Mouse (Mus musculus): ENCODE data around the gene Gnptab.
"Not testable (repeated sequence)": the region's sequence is repeated elsewhere in the genome, so short reads cannot be mapped to it uniquely, and the experiment has no call there.

The Gnptab gene

DNA sequence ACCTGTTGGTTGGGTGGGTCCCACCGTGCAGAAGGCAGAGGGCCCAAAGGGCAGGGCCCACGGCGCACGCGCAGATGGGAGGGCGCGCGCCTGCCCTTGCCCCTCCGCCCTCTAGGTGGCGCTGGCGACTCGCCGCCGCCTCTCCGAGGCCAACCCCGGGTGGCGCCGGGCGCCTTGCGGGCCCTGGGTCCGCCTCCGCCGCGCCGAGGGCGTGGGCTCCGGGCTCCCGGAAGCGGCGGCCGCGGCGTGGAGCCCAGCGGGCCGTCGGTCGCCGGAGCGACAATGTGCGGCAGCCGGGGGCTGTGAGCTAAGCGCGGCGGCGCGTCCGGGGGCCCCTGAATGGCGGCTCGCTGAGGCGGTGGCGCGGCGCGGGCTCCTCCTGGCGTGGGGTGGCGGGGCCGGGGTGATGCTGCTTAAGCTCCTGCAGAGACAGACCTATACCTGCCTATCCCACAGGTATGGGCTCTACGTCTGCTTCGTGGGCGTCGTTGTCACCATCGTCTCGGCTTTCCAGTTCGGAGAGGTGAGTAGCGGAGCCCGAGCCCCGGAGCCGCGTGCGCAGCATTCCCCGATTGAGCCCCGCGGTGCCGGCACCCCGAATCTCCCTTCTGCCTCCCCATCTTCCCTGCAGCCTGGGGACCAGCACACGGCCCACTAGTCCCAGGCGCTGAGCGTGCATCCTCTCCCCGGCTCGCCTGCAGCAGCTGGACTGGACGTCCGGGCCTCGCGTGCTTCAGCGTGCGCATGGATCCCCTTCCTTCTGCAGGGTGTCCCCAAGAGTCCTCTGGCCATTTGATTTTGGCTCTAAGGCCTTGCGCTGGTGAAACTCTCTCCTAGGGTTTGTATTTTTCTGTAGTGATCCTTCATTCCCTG is at the start of gene Gnptab, which contains the start of gene Dram1:
Gene Gnptab, plus strand, starts transcription at position 120 of the 873 bp plus-strand sequence.
Gene Dram1, minus strand, starts transcription at position 68 of the 873 bp plus-strand sequence.
- no peak for DNase-seq (ENCODE audit: low read depth)

DNA sequence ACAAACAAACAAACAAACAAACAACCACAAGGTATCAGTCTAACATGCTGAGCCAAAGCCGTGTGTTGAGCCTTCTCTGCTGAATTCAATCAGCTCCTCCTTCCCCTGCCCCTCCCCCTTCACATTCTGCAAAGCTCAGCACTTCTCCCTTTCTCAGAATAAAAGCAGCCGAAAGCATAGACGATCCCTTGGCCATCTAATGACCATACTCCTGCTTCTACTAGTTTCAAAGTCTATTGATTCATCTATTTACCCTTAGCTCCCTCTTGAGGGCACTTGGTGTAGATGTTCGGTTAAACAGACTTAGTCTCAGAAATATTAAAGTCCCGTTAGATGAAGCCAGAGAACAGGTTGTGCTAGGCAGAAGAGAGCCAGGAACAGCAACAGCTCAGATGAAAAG is 48.2 kb upstream of the Gnptab start:
- DNase-seq (ENCODE audit: low read depth), result no peak

DNA sequence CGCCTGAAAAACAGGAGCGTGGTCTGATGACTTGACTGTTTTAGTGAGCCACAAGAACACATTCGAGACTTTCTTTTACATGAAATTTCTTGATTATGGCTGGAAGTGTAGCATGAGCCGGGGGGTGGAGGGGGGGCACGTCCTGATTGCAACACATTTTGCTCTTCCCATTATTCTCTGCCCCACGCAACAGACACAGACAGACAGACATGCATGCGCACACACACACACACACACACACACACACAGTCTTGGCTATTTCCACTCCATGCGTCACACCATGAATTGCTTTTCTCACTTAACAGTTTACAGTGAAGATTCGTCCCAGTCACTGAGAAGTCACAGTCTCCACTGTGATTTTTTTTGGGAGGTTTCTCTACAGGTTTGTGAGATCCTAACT is 38.3 kb upstream of the Gnptab start:
- no peak for DNase-seq (ENCODE audit: low read depth)

DNA sequence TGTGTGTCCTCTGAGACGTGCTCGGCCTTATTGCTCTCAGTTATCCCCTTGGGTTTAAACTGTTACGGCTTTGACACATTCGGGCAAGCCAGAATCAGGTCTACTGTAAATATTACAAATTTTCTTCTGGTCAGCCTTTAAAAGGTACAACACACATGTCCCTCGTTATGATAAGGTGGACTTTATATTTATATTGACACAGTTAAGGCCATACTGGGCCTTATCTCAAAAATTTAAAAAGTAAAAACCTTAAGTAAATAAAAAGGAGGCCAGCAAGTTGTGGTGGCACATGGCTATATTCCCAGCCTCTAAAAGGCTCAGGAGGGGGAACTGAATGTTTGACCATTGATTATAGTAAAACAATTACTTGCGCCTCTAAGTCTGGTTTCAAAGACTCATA is 37.6 kb upstream of the Gnptab start:
- no peak for DNase-seq (ENCODE audit: low read depth)

DNA sequence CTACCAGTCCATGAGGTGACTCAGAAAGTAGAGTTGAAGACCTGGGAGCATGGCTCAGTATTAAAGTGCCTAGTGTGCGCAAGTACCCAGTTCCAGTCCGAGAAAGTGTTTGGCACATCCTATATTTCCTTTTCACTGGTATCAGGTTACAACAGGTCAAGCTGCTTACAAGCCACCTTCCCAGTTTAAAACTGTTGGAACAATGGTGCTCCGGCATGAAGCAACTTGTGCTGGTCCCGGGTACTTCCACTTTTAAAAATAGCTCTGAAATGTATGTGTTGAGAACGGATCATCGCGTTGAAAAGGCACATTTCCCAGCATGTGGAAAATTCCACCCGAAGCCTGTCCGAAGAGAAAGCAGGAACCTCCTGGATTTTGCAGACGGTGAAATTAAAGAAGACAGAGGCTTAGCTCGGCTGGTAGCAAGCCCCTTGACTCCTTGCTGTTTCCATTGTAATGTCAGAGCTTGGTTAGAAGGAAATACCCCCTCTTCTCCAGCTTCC is 33.0 kb upstream of the Gnptab start:
- no peak for DNase-seq (ENCODE audit: low read depth)

DNA sequence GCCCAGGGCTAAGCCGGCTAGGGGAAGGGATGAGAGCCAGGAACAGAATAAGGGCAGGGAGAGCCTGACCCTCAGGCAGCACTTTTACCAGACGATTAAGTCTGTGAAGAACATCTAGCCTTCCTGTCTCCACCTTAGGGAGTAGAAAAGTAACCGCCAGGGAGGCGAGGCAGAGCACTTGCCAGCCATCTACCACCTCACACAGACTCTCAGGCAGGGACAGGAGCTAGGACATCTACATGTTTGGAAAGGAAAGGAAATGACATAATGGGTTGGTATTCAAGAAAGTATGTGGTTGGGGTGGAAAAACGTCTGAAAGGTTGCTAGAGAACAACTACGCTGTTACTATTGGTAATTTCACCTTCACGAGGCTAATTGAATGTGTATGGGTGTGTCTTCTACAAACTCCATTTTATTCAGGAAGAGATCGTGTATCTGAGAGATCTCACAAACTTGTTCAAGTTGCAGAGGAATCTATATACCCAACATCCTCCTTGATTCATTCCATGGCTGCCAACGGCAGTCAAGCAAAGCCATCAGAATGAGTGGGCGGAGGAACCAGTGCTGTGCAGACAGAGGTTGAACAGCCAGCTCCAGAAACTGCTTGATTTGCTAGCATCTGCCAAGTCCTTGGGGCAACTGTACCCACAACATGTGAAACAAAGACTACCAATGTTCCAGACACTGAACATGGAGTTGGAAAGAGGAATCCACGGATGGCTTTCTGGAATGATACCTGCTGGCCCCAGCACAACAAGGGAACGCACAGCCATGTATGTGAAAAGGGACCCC is 32.3 kb upstream of the Gnptab start:
- DNase-seq (ENCODE audit: low read depth), result peak; percentile 30

DNA sequence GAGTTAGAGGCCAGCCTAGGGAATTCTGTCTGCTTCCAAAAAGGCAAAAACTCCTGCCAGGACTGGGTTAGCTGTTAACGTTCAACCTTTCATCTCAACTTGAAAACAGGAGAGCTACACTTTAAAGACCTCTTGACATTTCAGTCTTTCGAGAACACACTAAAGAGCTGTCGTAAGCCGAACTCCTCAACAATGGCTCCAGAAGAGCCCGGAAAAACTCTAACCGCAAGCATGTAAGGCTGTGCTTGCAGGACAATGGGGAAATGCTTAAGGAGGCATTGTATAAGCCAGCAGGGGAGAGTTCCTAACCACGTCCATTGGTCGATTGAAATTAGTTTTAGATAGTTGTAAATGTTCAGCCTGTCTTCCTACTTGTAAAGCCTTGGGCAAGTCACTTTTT is 29.1 kb upstream of the Gnptab start:
- no peak for DNase-seq (ENCODE audit: low read depth)

DNA sequence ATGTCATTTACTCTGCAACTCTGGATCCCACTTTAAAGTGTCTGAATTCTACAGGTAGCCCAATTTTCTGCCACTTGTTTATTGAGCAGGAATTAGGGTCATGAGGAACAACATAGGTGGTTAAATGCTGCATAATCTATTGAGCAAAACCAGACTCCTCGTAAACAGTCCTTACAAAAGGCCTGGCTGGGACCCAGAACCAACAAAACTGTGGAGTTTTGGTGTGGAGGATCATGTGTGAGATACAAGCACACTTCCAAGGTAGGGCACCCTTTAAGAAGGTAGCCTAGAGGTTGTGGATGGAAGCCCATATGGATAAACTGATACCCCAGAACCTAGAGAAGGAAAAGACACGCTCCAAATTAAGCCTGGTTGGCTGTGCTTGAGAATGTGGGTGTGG is 28.2 kb upstream of the Gnptab start:
- no peak for DNase-seq (ENCODE audit: low read depth)

DNA sequence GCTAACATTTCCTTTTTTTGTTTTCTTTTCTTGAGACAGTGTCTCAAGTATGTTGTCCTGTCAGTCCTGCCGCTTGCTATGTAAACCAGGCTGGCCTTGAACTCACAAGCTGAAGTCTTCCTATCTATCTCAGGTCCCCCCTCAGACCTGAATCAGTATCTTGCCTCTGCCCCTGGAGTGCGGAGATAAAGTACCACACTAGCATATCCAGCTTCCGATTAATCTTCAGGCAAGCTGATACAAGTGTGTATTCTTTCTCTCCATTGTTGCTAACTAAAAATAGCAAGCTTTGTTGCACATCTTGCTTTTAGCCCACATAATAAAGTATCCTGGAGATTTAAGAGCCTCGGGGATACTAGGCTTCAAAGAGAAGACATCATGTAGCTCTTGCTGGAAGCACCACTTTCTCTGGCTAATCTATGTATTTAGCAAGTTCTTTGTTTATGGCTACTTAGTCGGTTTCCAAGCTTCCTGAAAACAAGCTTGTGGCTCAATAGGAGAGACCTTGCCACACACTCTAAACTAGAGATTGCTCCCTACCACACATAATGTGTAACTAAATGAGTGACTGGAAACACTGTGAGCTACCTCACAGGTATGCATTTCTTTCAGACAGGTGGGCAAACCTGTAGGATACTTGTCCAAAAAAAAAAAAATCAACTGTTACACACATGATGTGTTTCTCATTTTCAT is 27.4 kb upstream of the Gnptab start:
- DNase-seq (ENCODE audit: low read depth), result no peak

DNA sequence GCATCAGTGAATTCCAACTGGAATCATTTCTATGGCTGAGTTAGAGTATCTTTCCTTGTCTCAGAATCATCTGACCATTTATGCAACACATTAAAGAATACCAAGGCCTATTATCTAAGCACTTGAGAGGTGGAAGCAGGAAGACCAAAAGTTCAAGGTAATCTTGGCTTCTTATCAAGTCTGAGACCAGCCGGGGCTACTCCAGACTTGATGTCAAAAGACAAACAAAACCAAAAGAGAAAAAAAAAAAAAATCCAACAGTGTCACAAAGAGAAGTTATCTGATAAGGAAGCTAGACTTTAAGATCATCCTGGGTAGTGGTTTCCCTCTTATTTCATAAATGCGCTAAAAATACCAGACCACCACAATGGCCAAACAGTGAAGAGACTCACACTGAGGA is 26.4 kb upstream of the Gnptab start:
- DNase-seq (ENCODE audit: low read depth), result no peak

DNA sequence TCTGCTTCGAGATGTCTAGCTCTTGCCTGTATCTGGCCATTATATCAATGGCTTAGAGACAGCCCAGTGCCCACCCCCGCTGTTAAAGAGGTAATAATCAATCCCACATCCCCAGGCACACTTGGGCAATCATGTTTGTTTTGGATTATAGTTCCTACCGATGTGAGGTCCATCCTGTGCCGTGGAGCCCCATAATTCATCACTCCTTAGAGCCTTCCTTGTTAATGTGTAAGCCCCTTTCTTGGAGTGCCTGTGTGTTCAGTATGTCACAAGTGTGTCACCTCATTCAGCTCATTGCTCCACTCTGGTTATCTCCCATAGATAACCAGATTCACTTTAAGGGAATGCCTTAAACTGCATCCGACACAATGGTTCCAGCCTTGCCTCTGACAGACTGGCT is 24.3 kb upstream of the Gnptab start:
- no peak for DNase-seq (ENCODE audit: low read depth)

DNA sequence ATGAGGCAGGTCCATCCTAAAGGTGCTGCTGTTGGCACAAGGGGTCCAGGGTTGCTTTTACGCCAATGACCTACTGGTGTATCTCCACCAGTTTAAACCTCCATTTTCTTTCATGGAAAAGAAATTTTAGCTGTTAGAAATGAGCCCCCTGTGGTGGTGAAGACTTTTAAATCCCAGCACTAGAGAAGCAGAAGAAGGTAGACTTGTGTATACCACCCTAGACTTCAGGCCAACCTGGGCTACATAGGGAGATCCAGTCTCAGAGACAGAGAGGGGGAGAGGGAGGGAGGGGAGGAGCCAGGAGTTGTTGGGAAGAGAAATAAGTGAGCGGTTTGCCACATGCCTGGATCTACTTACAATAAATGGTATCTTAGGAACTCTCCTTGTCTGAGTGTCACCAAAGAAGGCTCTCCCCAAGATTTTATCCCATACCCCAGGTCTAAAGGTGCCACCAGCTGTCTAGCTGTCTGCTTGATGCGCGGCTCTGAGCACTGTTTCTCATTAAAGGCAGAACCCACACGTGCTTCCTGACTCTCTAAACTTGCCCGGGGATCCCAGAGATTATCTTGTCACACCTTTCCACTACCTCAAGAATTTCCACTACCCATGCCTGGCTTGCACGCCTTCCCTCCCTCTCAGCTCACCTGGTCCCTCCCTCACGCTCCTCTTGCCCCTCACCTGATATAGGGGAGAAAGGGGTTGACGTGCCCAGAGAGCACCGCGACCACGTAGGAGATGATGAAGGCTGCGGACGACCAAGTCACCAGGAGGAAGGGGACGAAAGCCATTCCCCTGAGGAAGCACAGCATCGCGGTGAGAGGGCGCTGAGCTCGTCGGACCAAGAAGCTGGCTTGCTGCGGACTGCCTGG is 22.6 kb upstream of the Gnptab start:
- no peak for DNase-seq (ENCODE audit: low read depth)

DNA sequence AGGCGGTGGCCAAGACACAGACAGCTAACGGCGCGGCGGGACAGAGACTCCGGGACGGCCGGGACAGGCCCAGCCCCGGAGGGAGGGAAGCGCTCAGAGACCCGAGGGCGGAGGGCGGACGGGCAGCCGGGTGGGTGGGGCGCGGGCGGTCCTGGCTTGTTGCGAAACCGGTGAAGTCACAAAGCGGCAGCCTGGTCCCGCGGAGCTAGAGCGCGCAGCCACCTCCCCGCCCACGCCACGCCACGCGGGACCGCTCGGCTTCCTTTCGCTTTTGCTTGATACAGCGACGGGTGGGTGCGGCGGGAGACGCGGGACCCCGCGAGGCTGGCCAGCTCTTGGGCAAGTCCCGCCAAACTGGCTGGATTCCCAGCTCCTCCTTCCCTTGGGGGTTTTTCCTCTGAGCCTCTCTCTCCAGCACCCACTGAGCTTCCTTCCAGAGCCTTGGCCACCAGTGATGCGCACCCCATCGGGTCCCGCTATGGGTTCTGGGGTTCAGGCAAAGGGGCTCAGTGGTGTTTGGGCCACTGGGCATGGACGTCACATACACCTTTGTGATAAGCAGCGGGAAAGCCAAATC is 21.9 kb upstream of the Gnptab start:
- no peak for DNase-seq (ENCODE audit: low read depth)

DNA sequence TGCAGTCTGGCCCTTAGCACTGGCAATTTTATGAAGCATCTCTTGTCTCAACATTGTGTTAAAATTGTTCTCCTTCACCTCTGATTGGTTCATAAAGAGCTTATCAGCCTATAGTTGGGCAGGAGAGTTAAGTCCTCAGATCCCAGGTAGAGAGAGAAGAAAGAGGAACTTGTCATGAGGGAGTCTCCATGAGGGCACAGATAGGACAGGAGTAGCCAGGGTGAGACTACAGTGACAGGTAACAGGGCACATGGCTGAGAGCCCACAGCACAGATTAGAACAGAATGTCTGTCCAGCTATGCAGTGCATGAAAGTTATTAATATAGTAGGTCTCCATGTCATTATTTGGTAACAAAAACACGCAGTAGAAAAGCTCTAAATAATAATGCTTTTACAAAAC is 16.7 kb upstream of the Gnptab start:
- DNase-seq (ENCODE audit: low read depth), result no peak

DNA sequence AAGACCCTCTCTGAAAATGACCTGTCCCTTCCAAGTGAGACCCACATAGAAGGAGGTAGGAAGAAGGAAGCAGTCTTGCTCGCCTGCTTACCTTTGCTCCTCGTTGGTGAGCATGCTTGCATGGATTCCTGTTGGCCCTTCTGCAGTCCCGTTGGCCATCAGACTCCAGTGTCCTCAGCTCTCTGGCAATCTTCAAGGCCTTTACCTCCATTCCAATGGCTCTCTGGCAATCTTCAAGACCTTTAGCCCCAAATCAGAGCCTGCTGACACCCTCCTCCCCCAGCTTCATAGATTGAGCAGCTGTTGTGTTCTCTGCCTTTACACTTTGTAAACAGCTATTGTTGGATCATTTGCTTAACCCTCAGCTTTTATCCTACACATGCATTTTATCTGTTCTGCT is 14.7 kb upstream of the Gnptab start:
- DNase-seq (ENCODE audit: low read depth), result no peak

DNA sequence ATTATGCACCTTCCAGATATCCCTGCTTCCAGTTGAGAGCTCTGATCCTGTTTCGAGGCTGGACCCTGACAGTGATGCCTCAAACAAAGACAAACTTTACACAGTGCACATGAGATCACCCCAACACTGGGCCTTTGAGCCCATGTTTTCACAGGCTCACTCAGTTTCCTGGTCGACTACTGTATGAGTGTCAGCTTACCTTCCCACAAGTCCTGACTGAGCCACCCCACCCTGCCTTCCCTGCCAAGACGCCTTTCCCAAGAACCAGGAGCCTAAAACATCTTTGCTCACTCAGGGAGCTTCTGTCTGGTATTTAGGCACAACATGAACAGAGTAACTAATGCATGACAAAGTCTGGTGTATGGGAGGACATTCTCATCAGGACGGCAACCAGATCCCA is 9.7 kb upstream of the Gnptab start:
- peak; percentile 69 for DNase-seq (ENCODE audit: low read depth)

DNA sequence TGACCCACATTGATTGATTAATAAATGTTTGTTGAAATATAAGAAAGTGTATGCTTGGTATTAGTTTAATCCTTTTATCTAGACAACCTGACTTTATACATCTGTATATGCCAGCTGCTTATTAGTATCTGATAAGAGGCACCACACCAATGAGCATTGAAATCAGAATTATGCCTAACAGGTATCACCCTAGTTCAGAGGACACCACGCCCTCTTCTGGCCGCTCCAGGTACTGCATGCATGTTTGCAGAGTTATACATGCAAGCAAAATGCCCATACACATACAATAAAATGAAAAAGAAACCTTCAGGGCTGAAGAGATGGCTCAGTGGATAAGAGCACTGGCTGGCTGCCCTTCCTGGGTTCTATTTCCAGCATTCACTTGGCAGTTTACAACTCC is 7.1 kb upstream of the Gnptab start:
- no peak for DNase-seq (ENCODE audit: low read depth)

DNA sequence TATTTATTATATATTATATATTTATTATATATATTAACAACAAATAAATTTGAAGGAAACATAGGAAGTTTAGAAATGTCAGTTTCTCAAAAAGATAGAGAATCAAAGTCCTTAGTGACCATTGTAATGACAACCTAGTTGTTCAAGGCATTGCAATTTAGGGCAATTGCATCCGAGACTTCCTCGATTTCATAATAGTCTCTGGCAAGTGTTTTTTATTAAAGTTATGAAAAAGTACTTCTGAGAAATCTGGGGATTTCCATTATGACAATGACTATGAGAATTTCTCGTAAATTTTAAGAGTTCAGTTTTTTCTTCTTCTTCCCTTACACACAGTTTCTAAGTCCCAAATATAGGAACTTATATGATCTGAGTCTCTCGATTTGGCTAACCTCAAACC is 6.5 kb upstream of the Gnptab start:
- no peak for DNase-seq (ENCODE audit: low read depth)

DNA sequence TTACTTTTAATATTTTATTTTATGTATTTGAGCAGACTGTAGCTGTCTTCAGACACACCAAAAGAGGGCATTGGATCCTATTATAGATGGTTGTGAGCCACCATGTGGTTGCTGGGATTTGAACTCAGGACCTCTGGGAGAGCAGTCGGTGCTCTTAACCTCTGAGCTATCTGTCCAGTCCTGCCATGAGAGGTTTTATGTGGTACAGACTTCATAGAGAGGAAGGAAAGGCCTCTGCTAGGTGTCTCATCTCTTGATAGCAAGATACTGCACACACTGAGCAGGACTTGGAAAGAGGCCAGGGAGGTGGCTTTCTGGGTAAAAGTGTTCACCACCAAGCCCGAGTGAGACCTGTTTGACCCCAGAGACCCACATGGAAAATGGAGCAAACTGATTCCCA is 6.0 kb upstream of the Gnptab start:
- not testable (repeated sequence) for DNase-seq (ENCODE audit: low read depth)

DNA sequence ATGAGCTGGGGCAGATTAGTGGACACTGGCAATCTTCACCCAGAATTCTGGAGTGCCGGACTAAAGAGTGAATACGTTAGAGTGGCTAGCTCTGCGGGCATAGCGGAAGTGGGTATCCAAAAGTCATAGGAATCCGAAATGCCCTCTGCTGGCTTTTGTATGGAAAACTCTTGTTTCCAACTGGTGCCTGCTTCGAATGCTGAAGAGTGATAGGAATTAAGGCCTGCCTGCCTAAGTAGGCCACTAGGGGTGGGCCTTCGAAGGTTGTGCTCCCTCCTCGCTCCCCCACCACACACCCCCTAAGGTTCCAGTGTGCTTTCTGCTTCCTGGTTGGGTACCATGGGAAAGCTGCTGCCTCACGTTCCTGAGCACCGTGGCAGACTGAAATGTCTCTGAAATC is 3.9 kb upstream of the Gnptab start:
- DNase-seq (ENCODE audit: low read depth), result no peak

DNA sequence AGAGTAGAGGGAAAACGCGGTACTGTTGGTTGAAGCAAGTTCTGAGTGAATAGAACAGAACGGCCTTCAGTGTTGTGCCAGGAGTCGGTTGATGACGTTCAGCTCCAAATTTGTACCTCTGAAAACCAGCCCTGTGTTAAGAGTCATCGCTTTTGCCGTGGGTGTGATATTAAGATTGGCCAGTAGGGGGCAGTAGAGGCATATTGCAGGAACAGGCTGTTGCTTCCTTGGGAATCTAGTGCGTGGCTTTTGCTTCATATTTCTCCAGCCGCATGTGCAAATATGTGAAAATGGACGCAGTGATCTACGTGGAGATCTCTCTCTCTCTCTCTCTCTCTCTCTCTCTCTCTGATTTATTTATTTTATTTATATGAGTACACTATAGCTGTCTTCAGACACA is 2.2 kb upstream of the Gnptab start:
- DNase-seq (ENCODE audit: low read depth), result peak; percentile 95
